Mouse (Mus musculus) spleen, adult 2 months (tissue): Measurements from ENCODE around the gene Slc29a1. TPM values are rescaled to one million over a fixed set of nuclear protein-coding genes. Genes with fewer than 3 reads are reported as not detected.
A peak's percentile ranks its signal among the peaks of the same experiment; 100 is the strongest.

ENCODE experiments used
- DNase-seq, 2 experiments: peaks; one replicate each; pipeline versions ENCODE4 v3.0.0 to v3.0.0-alpha.2; 2012 to 2021; ENCODE audit warnings: low spot score in 2 of 2, low read depth in 1 of 2
- H3K27ac ChIP-seq: fragments of 200-500 bp; 2 replicates; pipeline ENCODE4 v1.5.1; 2012; ENCODE audit warnings: low read length, inconsistent platforms; ENCODE audit not compliant: insufficient read depth
- H3K27me3 ChIP-seq: fragments of 200-500 bp; 2 replicates; pipeline ENCODE4 v1.6.1; 2012; ENCODE audit warnings: mild to moderate bottlenecking, moderate library complexity, low read length, inconsistent platforms; ENCODE audit not compliant: control insufficient read depth, insufficient read depth
- H3K36me3 ChIP-seq: fragments of 200-500 bp; 2 replicates; pipeline ENCODE4 v1.6.1; 2012; ENCODE audit warnings: mild to moderate bottlenecking, low read length, inconsistent platforms; ENCODE audit not compliant: control insufficient read depth, insufficient read depth
- H3K4me1 ChIP-seq: fragments of 200-500 bp; 2 replicates; pipeline ENCODE4 v1.6.1; 2011; ENCODE audit warnings: inconsistent platforms; ENCODE audit not compliant: control insufficient read depth, insufficient read depth, insufficient read length
- H3K4me3 ChIP-seq: fragments of 200-500 bp; 2 replicates; pipeline ENCODE4 v1.5.1; 2011; ENCODE audit warnings: mild to moderate bottlenecking, inconsistent platforms; ENCODE audit not compliant: insufficient read depth, insufficient read length; ENCODE audit errors: extremely low read depth
- CTCF ChIP-seq: fragments of 200-500 bp; IDR thresholded peaks from 2 replicates; pipeline ENCODE4 v1.5.1; 2011; ENCODE audit warnings: mild to moderate bottlenecking, inconsistent platforms; ENCODE audit not compliant: insufficient read depth, insufficient read length, insufficient replicate concordance; ENCODE audit errors: extremely low read depth
- POLR2A ChIP-seq: fragments of 200-500 bp; IDR thresholded peaks from 2 replicates; pipeline ENCODE4 v1.6.1; 2011; ENCODE audit warnings: low read depth, low read length, inconsistent platforms
- WGBS: fragments of 180-500 bp; shearing (Covaris S2); methylation state at CpG from one replicate; pipeline ENCODE4 v1.1.7; 2018; 5-methylcytosine and 5-hydroxymethylcytosine counted together
- polyA plus RNA-seq: library from polyadenylated mRNA; depleted of rRNA; stranded (reverse); fragments of >200 nt; gene quantifications from 2 replicates; pipeline ENCODE4 v1.2.3, GENCODE M21; 2012

The Slc29a1 gene
- polyA plus RNA-seq, 1 experiment = 122 TPM

GRCm38 (mm10) chr17:45551816-45552451, 47.5 kb downstream of the Slc29a1 start:
- Histone ChIP-seq H3K27me3 (peaks cover 13% of the 10 kb centered on the region), H3K36me3 (no peaks in the 10 kb centered on the region), H3K4me1 (peaks cover 5% of the 10 kb centered on the region; the same call in 1 of the 2 replicates), H3K27ac (no peak overlapping the region), H3K4me3 (no peak overlapping the region)
- peak; percentile 95; the same call in 1 of the 2 replicates for TF ChIP-seq CTCF
- no peak for TF ChIP-seq POLR2A
- 13% methylated on average over 8 of the region's 8 CpGs for WGBS
- DNase-seq = peak in 1 of 2 experiments; percentile 80

GRCm38 (mm10) chr17:45551249-45551796, 48.1 kb downstream of the Slc29a1 start:
- peaks cover 13% of the 10 kb centered on the region for H3K27me3 ChIP-seq
- DNase-seq = no peak
- 75% methylated on average over 7 of the region's 7 CpGs for WGBS
- peaks cover 5% of the 10 kb centered on the region; the same call in 1 of the 2 replicates for H3K4me1 ChIP-seq
- no peak for TF ChIP-seq CTCF
- TF ChIP-seq POLR2A = no peak
- H3K36me3 ChIP-seq = no peaks in the 10 kb centered on the region
- no peak overlapping the region for H3K27ac ChIP-seq
- H3K4me3 ChIP-seq = no peak overlapping the region

GRCm38 (mm10) chr17:45550253-45550652, 49.2 kb downstream of the Slc29a1 start:
- 53% methylated on average over 5 of the region's 5 CpGs for WGBS
- H3K27me3 ChIP-seq = peaks cover 15% of the 10 kb centered on the region

DNA sequence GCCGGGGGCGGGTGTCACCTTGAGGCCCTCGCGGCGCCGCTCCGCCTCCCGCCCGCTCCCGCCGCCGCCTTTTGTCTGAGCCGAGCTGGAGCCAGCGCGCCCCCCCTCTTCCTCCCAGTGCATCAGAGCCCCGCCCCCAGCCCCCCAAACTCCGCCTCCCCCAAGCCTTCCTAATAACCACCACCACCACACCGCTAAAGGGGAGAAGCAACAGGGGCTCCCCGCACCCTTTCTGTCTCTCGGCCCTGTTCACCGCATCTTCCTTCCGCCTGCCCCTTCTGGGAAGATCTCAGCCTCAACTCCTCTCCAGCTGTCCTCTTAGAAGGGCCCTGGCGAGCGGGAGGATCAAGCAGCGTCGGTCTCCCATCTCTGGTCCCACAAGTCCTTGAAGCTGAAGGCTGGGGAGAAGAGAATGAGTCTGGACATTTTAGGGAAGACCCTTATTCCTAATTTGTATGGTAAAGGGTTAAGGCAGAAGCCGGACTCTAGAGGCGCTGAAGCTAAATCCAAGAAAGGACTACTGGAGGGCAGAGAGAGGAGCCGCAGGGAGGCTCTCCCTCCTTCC, 49.7 kb downstream of the Slc29a1 start, which contains the start of gene Tmem151b:
Tmem151b (minus strand) TSS at position 61 of the 565 bp plus-strand sequence.
- 7% methylated on average over 16 of the region's 29 CpGs for WGBS
- Histone ChIP-seq H3K27ac (no peak within 1 kb of the TSS), H3K36me3 (no peaks in the 10 kb centered on the region), H3K4me3 (peak within 1 kb of the TSS; percentile 26; the same call in 1 of the 2 replicates), H3K4me1 (peaks cover 15% of the 10 kb centered on the region; the same call in 1 of the 2 replicates), H3K27me3 (peaks cover 19% of the 10 kb centered on the region)
- TF ChIP-seq CTCF (no peak), POLR2A (no peak)
- DNase-seq = no peak

More at GRCm38 (mm10) chr17:45550253-45550652, 49.2 kb downstream of the Slc29a1 start:
- H3K27ac ChIP-seq = no peak overlapping the region
- no peaks in the 10 kb centered on the region for H3K36me3 ChIP-seq
- H3K4me1 ChIP-seq = peaks cover 10% of the 10 kb centered on the region; the same call in 1 of the 2 replicates
- no peak for DNase-seq
- no peak overlapping the region for H3K4me3 ChIP-seq
- TF ChIP-seq POLR2A (no peak), CTCF (no peak)

DNA sequence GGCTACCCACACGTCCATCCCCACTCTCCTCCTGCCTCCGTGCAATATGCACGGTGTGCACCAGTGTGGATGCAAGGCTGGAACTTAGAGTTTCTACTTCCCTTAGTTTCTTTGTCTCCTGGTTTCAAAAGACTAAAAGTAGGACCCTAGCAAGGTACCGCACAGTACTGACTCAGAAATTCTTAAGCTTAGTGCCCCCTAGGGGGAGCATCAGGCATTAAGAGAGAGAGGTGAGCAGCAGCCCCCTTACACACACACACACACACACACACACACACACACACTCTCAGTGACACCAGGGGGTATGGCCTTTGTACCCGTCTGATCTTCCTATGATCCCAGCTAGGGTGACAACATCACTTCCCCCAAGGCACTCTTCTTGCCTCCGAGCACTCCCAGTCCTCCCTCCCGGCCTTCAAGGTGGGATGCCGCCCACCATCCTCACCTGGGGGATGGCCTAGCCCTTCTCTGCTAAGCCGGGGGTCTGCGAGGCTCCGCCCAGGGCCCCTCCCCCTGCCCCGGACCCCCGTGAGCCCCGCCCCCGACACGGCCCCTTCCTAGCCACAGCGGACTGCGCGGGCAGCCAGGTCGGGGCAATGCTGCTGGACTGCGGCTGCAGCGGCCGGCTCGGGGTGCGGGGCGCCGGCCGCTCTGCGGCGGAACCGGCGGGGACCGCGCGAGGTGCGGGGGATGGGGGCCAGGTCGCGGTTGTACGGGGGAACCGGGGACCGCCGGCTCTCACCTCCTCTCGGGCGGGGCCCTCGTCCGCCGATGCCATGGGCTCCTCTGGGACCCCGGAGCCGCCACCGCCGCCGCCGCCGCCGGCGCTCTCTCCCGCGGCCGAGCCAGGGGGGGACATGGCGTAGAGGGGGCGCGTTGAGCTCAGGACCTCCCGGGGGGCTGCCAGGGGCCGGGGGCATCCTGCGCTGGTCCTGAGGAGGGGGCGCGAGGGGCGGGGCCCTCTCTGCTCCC, 50.6 kb downstream of the Slc29a1 start:
- peaks cover 24% of the 10 kb centered on the region for H3K27me3 ChIP-seq
- no peak overlapping the region for H3K27ac ChIP-seq
- no peaks in the 10 kb centered on the region for H3K36me3 ChIP-seq
- DNase-seq = no peak
- H3K4me1 ChIP-seq = peaks cover 15% of the 10 kb centered on the region; the same call in 1 of the 2 replicates
- 5% methylated on average over 57 of the region's 68 CpGs for WGBS
- H3K4me3 ChIP-seq = peak overlapping the region; percentile 26; the same call in 1 of the 2 replicates
- no peak for TF ChIP-seq POLR2A
- no peak for TF ChIP-seq CTCF

GRCm38 (mm10) chr17:45547461-45548190, 51.8 kb downstream of the Slc29a1 start:
- H3K4me3 ChIP-seq = no peak overlapping the region
- peaks cover 24% of the 10 kb centered on the region for H3K27me3 ChIP-seq
- TF ChIP-seq POLR2A = no peak
- TF ChIP-seq CTCF = no peak
- peaks cover 15% of the 10 kb centered on the region; the same call in 1 of the 2 replicates for H3K4me1 ChIP-seq
- no peaks in the 10 kb centered on the region for H3K36me3 ChIP-seq
- WGBS = 91% methylated on average over 5 of the region's 5 CpGs
- DNase-seq = no peak
- no peak overlapping the region for H3K27ac ChIP-seq
